ENCODE assay signal across 22 mouse cellular contexts in genomic region chr3:103066927-103067326, GRCm38 (mm10). TPM values are rescaled to one million over a fixed set of nuclear protein-coding genes. Genes with fewer than 3 reads are reported as not detected.
"Had no signal": no experiment of that assay in that cellular context is flagged by ENCODE, and none has a peak within 500 bp of the region (broad histone marks: within the 10 kb centered on the region; RNA-seq: fewer than 3 reads in every experiment).

No protein-coding gene starts in this region.

- ATAC-seq: midbrain, embryonic 16.5 days had no signal

- H3K9ac ChIP-seq: liver, embryonic 15.5 days; lung, embryonic 14.5 days; midbrain, embryonic 12.5 days; neural tube, embryonic 13.5 days; neural tube, embryonic 15.5 days had no signal

- H3K27ac ChIP-seq: liver, embryonic 15.5 days; midbrain, embryonic 10.5 days; midbrain, embryonic 12.5 days; neural tube, embryonic 13.5 days; neural tube, embryonic 15.5 days had no signal

- H3K4me1 ChIP-seq: liver, embryonic 15.5 days; midbrain, embryonic 10.5 days; midbrain, embryonic 12.5 days; neural tube, embryonic 13.5 days; neural tube, embryonic 15.5 days had no signal

- H3K27me3 ChIP-seq: liver, embryonic 15.5 days; midbrain, embryonic 12.5 days; neural tube, embryonic 13.5 days; neural tube, embryonic 15.5 days had no signal

- H3K9me3 ChIP-seq: liver, embryonic 15.5 days; midbrain, embryonic 10.5 days; midbrain, embryonic 12.5 days; neural tube, embryonic 13.5 days; neural tube, embryonic 15.5 days had no signal

- H3K4me2 ChIP-seq: liver, embryonic 15.5 days; lung, embryonic 14.5 days; midbrain, embryonic 12.5 days; neural tube, embryonic 13.5 days; neural tube, embryonic 15.5 days had no signal

- H3K4me3 ChIP-seq: liver, embryonic 15.5 days; midbrain, embryonic 10.5 days; midbrain, embryonic 12.5 days; myocyte; neural tube, embryonic 13.5 days; neural tube, embryonic 15.5 days had no signal

- DNase-seq: lung, adult 18-20 months; lung, embryonic 14.5 days; lung, postnatal 10 days; lung, postnatal 4 days; midbrain, embryonic 14.5 days; retina, postnatal 1 day; right cerebral cortex, adult 18-20 months; right cerebral cortex, postnatal 25 days; right cerebral cortex, postnatal 4 days; spleen, adult 18-20 months; thymus, adult 18-20 months; thymus, postnatal 14 days; thymus, postnatal 36 days had no signal

RNA-seq across cellular contexts. Expression of gene Ampd1, which starts 6.9 kb away (rescaled TPM):
- total RNA-seq: megakaryocyte-erythroid progenitor cell, adult 5-6 weeks had no signal
- polyA plus RNA-seq: midbrain, embryonic 10.5 days; midbrain, embryonic 14.5 days; midbrain, embryonic 16.5 days; neural tube, embryonic 13.5 days; small intestine, adult 2 months had no signal
